Mouse (Mus musculus) megakaryocyte-erythroid progenitor cell, adult 5 weeks (primary cell): ENCODE results near the gene Scp2. TPM values are rescaled to one million over a fixed set of nuclear protein-coding genes. Genes with fewer than 3 reads are reported as not detected.

Experiments
- polyA plus RNA-seq: library from polyadenylated mRNA; stranded (reverse); fragments of >175 nt; gene quantifications from 2 replicates; pipeline ENCODE4 v1.2.3, GENCODE M21; 2012

The Scp2 gene
- polyA plus RNA-seq: 55.6 and 59.9 TPM in 2 replicates

GRCm38 (mm10) chr4:108144880-108145279 lies at the start of gene Scp2:
Gene Scp2, minus strand, starts transcription at chr4:108144998.

GRCm38 (mm10) chr4:108165152-108165895 lies 20.5 kb upstream of the Scp2 start, which contains the start of gene Echdc2:
Gene Echdc2, plus strand, starts transcription at chr4:108165437.

GRCm38 (mm10) chr4:108096345-108096744 lies 48.5 kb downstream of the Scp2 start, which contains the start of gene Podn:
Gene Podn, minus strand, starts transcription at chr4:108096445.

Other genes starting within 250 kb of the Scp2 start
- gene Cpt2, start 221.4 kb downstream of the Scp2 start, polyA plus RNA-seq: 31.7 and 57.5 TPM in 2 replicates
- gene Slc1a7, start 176.7 kb downstream of the Scp2 start, polyA plus RNA-seq: not detected in 2 replicates
- gene Podn, start 48.6 kb downstream of the Scp2 start, polyA plus RNA-seq: 0.02 TPM in 1 of 2 replicates, not detected in the other
- gene Echdc2, start 20.4 kb upstream of the Scp2 start, polyA plus RNA-seq: 0.78 and 0.85 TPM in 2 replicates
- gene Zyg11a, start 73.0 kb upstream of the Scp2 start, polyA plus RNA-seq: not detected in 2 replicates
- 2.0 and 2.1 TPM in 2 replicates for gene Zyg11b, start 156.1 kb upstream of the Scp2 start, polyA plus RNA-seq
- gene Coa7, start 183.1 kb upstream of the Scp2 start, polyA plus RNA-seq: 2.3 and 2.4 TPM in 2 replicates
- not detected in 2 replicates for gene Shisal2a, start 238.4 kb upstream of the Scp2 start, polyA plus RNA-seq